27 mouse cellular contexts compared by ENCODE assay signal in genomic region chr9:40577132-40577531, GRCm38 (mm10). TPM values are rescaled to one million over a fixed set of nuclear protein-coding genes. Genes with fewer than 3 reads are reported as not detected.
DNase-seq lines count a peak whose midpoint lies in the region; ATAC-seq and TF ChIP-seq lines count a peak whose summit lies in the region.
"Had no signal": no experiment of that assay in that cellular context is flagged by ENCODE, and none has a peak within 500 bp of the region (broad histone marks: within the 10 kb centered on the region; RNA-seq: fewer than 3 reads in every experiment).

No protein-coding gene starts in this region.

- ATAC-seq in granulocyte monocyte progenitor cell, adult 5-6 weeks (replicated peaks; ENCODE audit: poor library complexity, severe bottlenecking): peak; percentile 31
- ATAC-seq: inflammation-experienced regulatory T-cells, adult 6 months; Patski had no signal

- no peak overlapping the region for H3K27ac ChIP-seq in layer of hippocampus, adult 2 months
- H3K27ac ChIP-seq: forebrain, embryonic 12.5 days; hindbrain, embryonic 15.5 days; liver, embryonic 13.5 days; midbrain, embryonic 12.5 days had no signal

- peak; percentile 30 for DNase-seq in 416B (ENCODE audit: low read depth)
- peak; percentile 75 for DNase-seq in A20 (ENCODE audit: low read depth, low spot score)
- peak; percentile 3 to 14 for DNase-seq in monocyte, adult 2 months (ENCODE audit: low read depth in 1 of 2, low spot score in 2 of 2)
- no peak for DNase-seq in layer of hippocampus, adult 2 months (ENCODE audit: low spot score in 2 of 2)
- no peak for DNase-seq in urinary bladder, postnatal 4 days (ENCODE audit: low spot score in 2 of 2)
- DNase-seq in cerebellum, adult 8-10 months: no peak
- DNase-seq: adrenal gland, postnatal 10 days; cerebellum, adult 11-12 months; cerebellum, postnatal 10 days; gastrocnemius, postnatal 14 days; heart, adult 18-20 months; heart, postnatal 4 days; kidney, adult 11 months; kidney, postnatal 14 days; liver, embryonic 13.5 days; lung, embryonic 14.5 days; lung, postnatal 14 days; right cerebral cortex, postnatal 14 days; thymus, postnatal 4 days had no signal

- TF ChIP-seq CTCF in layer of hippocampus, adult 2 months (conservative IDR thresholded peaks at IDR 0.05): no peak

- no peak overlapping the region for H3K4me3 ChIP-seq in layer of hippocampus, adult 2 months
- H3K4me3 ChIP-seq: forebrain, embryonic 12.5 days; hindbrain, embryonic 15.5 days; liver, embryonic 13.5 days; megakaryocyte, embryonic 14.5 days; midbrain, embryonic 12.5 days had no signal

RNA-seq across cellular contexts. Expression of gene Gramd1b, which starts 45.9 kb away (rescaled TPM):
- 18.5 and 25.8 TPM in 2 replicates for total RNA-seq in granulocyte monocyte progenitor cell, adult 5-6 weeks (2014; fragmentation: Nextera tagmentation)
- total RNA-seq in granulocyte monocyte progenitor cell, adult 5-6 weeks (2017): 5.3 and 8.1 TPM in 2 replicates
- total RNA-seq in layer of hippocampus, adult 2 months (2021): 100 to 1,000 TPM; 158 to 164 TPM
- total RNA-seq: MEL had no signal

Comparison
In these comparisons a context has a peak if more than half of its experiments do, and no peak if none do; other contexts are left out.
1. DNase-seq: peak in 416B (single experiment), A20 (single experiment) and monocyte, adult 2 months (2 of 2); none in layer of hippocampus, adult 2 months (0 of 2), urinary bladder, postnatal 4 days (0 of 2) and cerebellum, adult 8-10 months (single experiment).
2. RNA of gene Gramd1b, which starts 45.9 kb away (total RNA-seq): 158 to 164 TPM in layer of hippocampus, adult 2 months; 5.3 to 25.8 TPM in granulocyte monocyte progenitor cell, adult 5-6 weeks; every median in the first group is over 4 times any median in the second.